Mouse (Mus musculus) lung, adult 2 months (tissue): ENCODE results near the gene Wsb1.

Experiments used
- CTCF ChIP-seq: fragments of 200-500 bp; IDR thresholded peaks from 2 replicates; pipeline ENCODE4 v1.5.1; 2011; ENCODE audit warnings: mild to moderate bottlenecking, low read length, control low read depth; ENCODE audit not compliant: insufficient read depth
- POLR2A ChIP-seq: fragments of 200-500 bp; IDR thresholded peaks from 2 replicates; pipeline ENCODE4 v1.6.1; 2011; ENCODE audit warnings: low read depth, mild to moderate bottlenecking, control low read depth, low read length, borderline replicate concordance; ENCODE audit errors: extremely low read depth

DNA sequence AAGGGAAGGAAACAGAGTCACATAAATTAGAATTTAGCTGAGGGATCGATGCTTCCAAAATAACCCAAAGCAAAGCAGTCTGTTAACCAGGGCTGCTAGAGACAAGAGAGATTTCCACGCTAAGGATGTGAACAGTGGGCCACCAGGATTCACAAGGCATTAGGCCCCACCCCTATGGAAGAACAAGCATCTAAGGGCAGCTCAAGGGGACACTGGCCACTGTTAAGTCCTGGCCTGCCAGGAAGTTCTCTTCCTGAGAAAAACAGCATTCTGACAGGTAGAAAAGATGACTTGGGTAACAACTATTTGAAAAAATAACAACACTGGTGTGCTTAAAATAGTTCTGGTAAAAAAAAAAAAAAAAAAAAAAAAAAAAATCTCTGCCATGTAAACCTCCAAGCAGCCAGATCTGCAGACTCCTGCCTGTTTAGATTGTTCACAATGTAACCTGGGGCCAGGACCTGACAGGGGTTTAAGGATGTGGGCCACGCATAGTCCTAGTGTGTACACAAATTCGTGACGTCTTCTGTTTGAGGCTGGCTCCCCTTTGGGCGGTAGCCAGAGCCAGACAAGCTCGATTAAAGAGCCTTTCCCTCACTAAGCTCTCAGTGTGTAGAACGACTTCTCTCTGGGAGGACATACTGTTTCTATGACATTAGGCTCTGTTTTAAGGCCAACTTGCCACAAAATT lies 35.4 kb downstream of the Wsb1 start:
- no peak for TF ChIP-seq CTCF
- TF ChIP-seq POLR2A, result no peak
